Mouse (Mus musculus): ENCODE data around the gene Tex48.

GRCm38 (mm10) chr4:63668255-63668654, 46.0 kb upstream of the Tex48 start:
- TF ChIP-seq CTCF (conservative IDR thresholded peaks at IDR 0.05 in 1 of 2, IDR thresholded peaks at IDR 0.05 in 1 of 2; ENCODE audit: low read depth in 2 of 2, low read length in 2 of 2) (no peak), MAX (IDR thresholded peaks at IDR 0.05; ENCODE audit: low read length) (peak; percentile 76; the same call in 1 of the 2 replicates), NELFE (IDR thresholded peaks at IDR 0.05; ENCODE audit: low read depth, low read length) (no peak), HCFC1 (IDR thresholded peaks at IDR 0.05; ENCODE audit: low read depth, low read length) (no peak), ZMIZ1 (IDR thresholded peaks at IDR 0.05; ENCODE audit: low read depth, low read length) (no peak)

Data from CH12.LX (cell line).